Mouse (Mus musculus): ENCODE data around the gene Mlh3. TPM values are rescaled to one million over a fixed set of nuclear protein-coding genes. Genes with fewer than 3 reads are reported as not detected.
A peak's percentile ranks its signal among the peaks of the same experiment; 100 is the strongest.

Mlh3 gene
- total and polyA plus RNA-seq, 3 experiments, result 1.9 to 33.6 (median 20.8) TPM

DNA sequence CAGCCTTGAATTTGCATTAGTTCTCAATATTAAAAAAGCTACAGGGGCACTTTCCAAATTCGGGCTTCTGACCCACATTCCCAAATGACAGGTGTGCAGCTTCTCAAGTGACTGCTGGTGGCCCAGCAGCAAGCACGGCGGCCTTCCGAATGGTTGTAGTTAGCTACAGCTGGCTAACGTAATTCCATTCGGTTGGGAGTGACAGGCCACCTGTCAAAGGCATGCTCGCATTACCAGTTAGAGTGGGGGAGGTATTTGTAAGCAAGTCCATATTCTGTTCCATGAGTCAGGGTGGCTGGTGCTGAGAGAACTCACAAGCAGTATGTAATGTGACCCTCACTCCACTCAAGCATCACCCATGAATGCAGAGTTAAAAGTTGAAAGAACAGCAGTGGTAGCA, 43.2 kb downstream of the Mlh3 start:
- DNase-seq (ENCODE audit: low spot score) (no peak), ATAC-seq (ENCODE audit: extremely low read depth, insufficient number of reproducible peaks, low FRiP score, poor library complexity, severe bottlenecking) (no peak)
- Histone ChIP-seq H3K4me3 (ENCODE audit: low read depth, low read length) (no peak overlapping the region), H3K36me3 (replicated peaks) (peaks cover 61% of the 10 kb centered on the region), H3K9me3 (replicated peaks) (no peaks in the 10 kb centered on the region), H3K4me1 (ENCODE audit: insufficient read depth, low read depth, low read length) (peaks cover 3% of the 10 kb centered on the region), H3K27me3 (ENCODE audit: insufficient read depth, low read length) (peaks cover 3% of the 10 kb centered on the region; the same call in 1 of the 2 replicates)
- TF ChIP-seq POLR2AphosphoS5 (IDR thresholded peaks at IDR 0.05; ENCODE audit: insufficient replicate concordance, low read depth, low read length), result 0 out of 2 replicates have a peak, but pooled peaks have one; percentile 48
- TF ChIP-seq CTCF (IDR thresholded peaks at IDR 0.05; ENCODE audit: low read depth, low read length), result no peak

- DNase-seq (ENCODE audit: low spot score) (peak; percentile 73), ATAC-seq (ENCODE audit: extremely low read depth, insufficient number of reproducible peaks, low FRiP score, poor library complexity, severe bottlenecking) (no peak)
- H3K27me3 ChIP-seq (ENCODE audit: insufficient read depth, low read length), result peaks cover 5% of the 10 kb centered on the region; the same call in 1 of the 2 replicates
- peaks cover 36% of the 10 kb centered on the region for H3K4me1 ChIP-seq (ENCODE audit: insufficient read depth, low read depth, low read length)
- peaks cover 44% of the 10 kb centered on the region for H3K36me3 ChIP-seq (replicated peaks)
- TF ChIP-seq GATA2 (IDR thresholded peaks at IDR 0.05; ENCODE audit: borderline replicate concordance, low read depth, low read length) (no peak), POLR2AphosphoS5 (IDR thresholded peaks at IDR 0.05; ENCODE audit: insufficient replicate concordance, low read depth, low read length) (no peak), TAL1 (conservative IDR thresholded peaks at IDR 0.05; ENCODE audit: low read depth, low read length) (no peak), CTCF (IDR thresholded peaks at IDR 0.05; ENCODE audit: low read depth, low read length) (no peak), GATA1 (IDR thresholded peaks at IDR 0.05; ENCODE audit: borderline replicate concordance, low read length) (no peak)
- H3K4me3 ChIP-seq (ENCODE audit: low read depth, low read length), result peak overlapping the region; percentile 81
- H3K9me3 ChIP-seq (replicated peaks), result no peaks in the 10 kb centered on the region
These were observed 50.5 kb downstream of the Mlh3 start for GRCm38 (mm10) chr12:85219905-85220290.

DNA sequence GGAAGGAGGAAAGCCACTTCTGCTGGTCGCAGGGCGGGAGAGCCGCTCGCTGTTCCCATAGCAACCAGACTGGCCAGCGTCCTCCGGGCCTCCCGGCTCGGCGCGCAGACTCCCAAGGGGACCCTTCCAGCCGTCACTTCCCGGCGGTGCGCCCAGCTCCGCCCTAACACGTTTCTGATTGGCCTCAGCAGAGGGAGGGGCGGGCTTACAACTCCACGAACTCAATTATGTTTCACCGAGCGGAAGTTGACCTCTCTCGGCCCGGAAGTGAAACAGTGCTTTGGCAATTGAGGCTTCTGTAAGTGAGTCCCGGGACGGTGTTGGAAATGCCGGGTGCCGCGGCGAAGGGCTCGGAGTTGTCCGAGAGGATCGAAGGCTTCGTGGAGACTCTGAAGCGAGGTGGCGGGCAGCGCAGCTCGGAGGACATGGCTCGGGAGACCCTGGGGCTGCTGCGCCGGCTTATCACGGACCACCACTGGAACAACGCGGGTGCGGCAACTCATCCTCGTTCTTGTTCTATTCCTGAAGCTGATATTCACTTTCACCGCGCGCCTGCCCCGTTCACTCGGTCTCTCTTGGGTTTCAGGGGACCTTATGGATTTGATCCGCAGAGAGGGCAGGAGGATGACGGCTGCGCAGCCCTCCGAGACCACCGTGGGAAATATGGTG, 51.0 kb downstream of the Mlh3 start, which contains the start of gene Eif2b2:
Eif2b2 (plus strand) TSS at position 246 of the 669 bp plus-strand sequence.
- H3K36me3 ChIP-seq (replicated peaks), result peaks cover 39% of the 10 kb centered on the region
- peaks cover 9% of the 10 kb centered on the region; the same call in 1 of the 2 replicates for H3K27me3 ChIP-seq (ENCODE audit: insufficient read depth, low read length)
- TF ChIP-seq TAL1 (conservative IDR thresholded peaks at IDR 0.05; ENCODE audit: low read depth, low read length) (no peak), CTCF (IDR thresholded peaks at IDR 0.05; ENCODE audit: low read depth, low read length) (no peak), GATA2 (IDR thresholded peaks at IDR 0.05; ENCODE audit: borderline replicate concordance, low read depth, low read length) (no peak), GATA1 (IDR thresholded peaks at IDR 0.05; ENCODE audit: borderline replicate concordance, low read length) (no peak), POLR2AphosphoS5 (IDR thresholded peaks at IDR 0.05; ENCODE audit: insufficient replicate concordance, low read depth, low read length) (no peak)
- peaks cover 38% of the 10 kb centered on the region for H3K4me1 ChIP-seq (ENCODE audit: insufficient read depth, low read depth, low read length)
- peak within 1 kb of the TSS; percentile 81 for H3K4me3 ChIP-seq (ENCODE audit: low read depth, low read length)
- no peaks in the 10 kb centered on the region for H3K9me3 ChIP-seq (replicated peaks)
- ATAC-seq (ENCODE audit: extremely low read depth, insufficient number of reproducible peaks, low FRiP score, poor library complexity, severe bottlenecking), result peak; percentile 100
- DNase-seq (ENCODE audit: low spot score), result peak; percentile 99

- Histone ChIP-seq H3K4me1 (ENCODE audit: insufficient read depth, low read depth, low read length) (peaks cover 36% of the 10 kb centered on the region), H3K36me3 (replicated peaks) (peaks cover 23% of the 10 kb centered on the region), H3K4me3 (ENCODE audit: low read depth, low read length) (0 out of 2 replicates have a peak overlapping the region, but pooled peaks have one; percentile 1), H3K27me3 (ENCODE audit: insufficient read depth, low read length) (peaks cover 13% of the 10 kb centered on the region; the same call in 1 of the 2 replicates), H3K9me3 (replicated peaks) (no peaks in the 10 kb centered on the region)
- ATAC-seq (ENCODE audit: extremely low read depth, insufficient number of reproducible peaks, low FRiP score, poor library complexity, severe bottlenecking), result no peak
- DNase-seq (ENCODE audit: low spot score), result no peak
- TF ChIP-seq GATA2 (IDR thresholded peaks at IDR 0.05; ENCODE audit: borderline replicate concordance, low read depth, low read length), result no peak
- TF ChIP-seq CTCF (IDR thresholded peaks at IDR 0.05; ENCODE audit: low read depth, low read length), result no peak
- no peak for TF ChIP-seq POLR2AphosphoS5 (IDR thresholded peaks at IDR 0.05; ENCODE audit: insufficient replicate concordance, low read depth, low read length)
- TF ChIP-seq TAL1 (conservative IDR thresholded peaks at IDR 0.05; ENCODE audit: low read depth, low read length), result no peak
- no peak for TF ChIP-seq GATA1 (IDR thresholded peaks at IDR 0.05; ENCODE audit: borderline replicate concordance, low read length)
These were observed 52.6 kb downstream of the Mlh3 start for GRCm38 (mm10) chr12:85217733-85218310.

GRCm38 (mm10) chr12:85215031-85215430, 55.4 kb downstream of the Mlh3 start:
- no peak for DNase-seq (ENCODE audit: low spot score)
- Histone ChIP-seq H3K4me1 (ENCODE audit: insufficient read depth, low read depth, low read length) (peaks cover 19% of the 10 kb centered on the region), H3K9me3 (replicated peaks) (no peaks in the 10 kb centered on the region), H3K36me3 (replicated peaks) (no peaks in the 10 kb centered on the region), H3K4me3 (ENCODE audit: low read depth, low read length) (no peak overlapping the region), H3K27me3 (ENCODE audit: insufficient read depth, low read length) (peaks cover 28% of the 10 kb centered on the region)
- no peak for TF ChIP-seq TAL1 (conservative IDR thresholded peaks at IDR 0.05; ENCODE audit: low read depth, low read length)
- TF ChIP-seq GATA2 (IDR thresholded peaks at IDR 0.05; ENCODE audit: borderline replicate concordance, low read depth, low read length), result no peak
- ATAC-seq (ENCODE audit: extremely low read depth, insufficient number of reproducible peaks, low FRiP score, poor library complexity, severe bottlenecking), result no peak

DNA sequence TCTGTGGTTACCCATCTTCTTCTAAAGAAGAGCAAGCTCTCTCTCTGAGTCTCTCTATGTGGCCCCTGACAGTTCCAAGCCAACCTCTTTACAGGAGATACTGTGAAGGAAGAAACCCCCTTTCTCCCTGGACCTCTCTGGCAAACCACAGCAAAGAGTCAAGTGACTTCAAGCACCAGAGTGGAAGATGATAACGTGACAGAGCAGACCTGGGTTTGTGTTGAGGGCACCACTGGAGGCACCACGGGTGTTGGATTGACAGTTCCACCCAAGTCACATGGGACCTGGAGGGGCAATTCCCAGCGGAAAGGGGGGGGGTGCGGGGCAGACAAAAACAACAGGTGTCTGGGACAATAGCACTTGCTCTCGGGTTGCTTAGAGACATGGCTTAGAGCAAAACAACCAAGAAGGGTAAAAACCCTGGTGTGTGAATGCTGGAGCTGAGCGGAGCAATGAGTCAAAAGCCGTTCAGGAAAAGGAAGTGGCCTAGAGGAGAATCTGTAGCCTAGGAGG, 61.7 kb downstream of the Mlh3 start:
- TF ChIP-seq TAL1 (conservative IDR thresholded peaks at IDR 0.05; ENCODE audit: low read depth, low read length) (no peak), POLR2AphosphoS5 (IDR thresholded peaks at IDR 0.05; ENCODE audit: insufficient replicate concordance, low read depth, low read length) (no peak), GATA1 (IDR thresholded peaks at IDR 0.05; ENCODE audit: borderline replicate concordance, low read length) (no peak), GATA2 (IDR thresholded peaks at IDR 0.05; ENCODE audit: borderline replicate concordance, low read depth, low read length) (no peak), CTCF (IDR thresholded peaks at IDR 0.05; ENCODE audit: low read depth, low read length) (no peak)
- Histone ChIP-seq H3K4me1 (ENCODE audit: insufficient read depth, low read depth, low read length) (peaks cover 5% of the 10 kb centered on the region), H3K27me3 (ENCODE audit: insufficient read depth, low read length) (peaks cover 44% of the 10 kb centered on the region), H3K9me3 (replicated peaks) (no peaks in the 10 kb centered on the region), H3K36me3 (replicated peaks) (no peaks in the 10 kb centered on the region), H3K4me3 (ENCODE audit: low read depth, low read length) (no peak overlapping the region)
- no peak for ATAC-seq (ENCODE audit: extremely low read depth, insufficient number of reproducible peaks, low FRiP score, poor library complexity, severe bottlenecking)
- DNase-seq (ENCODE audit: low spot score), result no peak

Measured in G1E (cell line).